Mouse (Mus musculus) ES-E14 (cell line): ENCODE data around the gene Shisal2a. TPM values are rescaled to one million over a fixed set of nuclear protein-coding genes. Genes with fewer than 3 reads are reported as not detected.
A peak's percentile ranks its signal among the peaks of the same experiment; 100 is the strongest.

Experiments
- DNase-seq: peaks from one replicate; pipeline ENCODE4 v3.0.0-alpha.2; 2013; ENCODE audit warnings: low read depth, low spot score
- H3K27ac ChIP-seq: 2 replicates; pipeline ENCODE4 v1.5.1; 2012; ENCODE audit warnings: low read depth, mild to moderate bottlenecking, low read length, moderate library complexity, mixed read lengths; ENCODE audit not compliant: poor library complexity, insufficient read depth, severe bottlenecking
- H3K36me3 ChIP-seq: 2 replicates; pipeline ENCODE4 v1.6.1; 2012; ENCODE audit warnings: mild to moderate bottlenecking, low read length, moderate library complexity, mixed read lengths; ENCODE audit not compliant: control insufficient read depth, poor library complexity, insufficient read depth, severe bottlenecking
- H3K4me1 ChIP-seq, 2 experiments: fragments of 150-350 bp in 1 of 2; sonication (generic) in 1 of 2; 2 replicates each; pipeline ENCODE4 v1.6.1; 2012; ENCODE audit warnings: low read length in 2 of 2, mild to moderate bottlenecking in 1 of 2, mixed read lengths in 1 of 2; ENCODE audit not compliant: control insufficient read depth in 2 of 2, insufficient read depth in 2 of 2, poor library complexity in 1 of 2
- H3K4me3 ChIP-seq, 2 experiments: fragments of 150-350 bp in 1 of 2; sonication (generic) in 1 of 2; 2 replicates each; pipeline ENCODE4 v1.5.1; 2012; ENCODE audit warnings: low read length in 2 of 2, low read depth in 1 of 2, mild to moderate bottlenecking in 1 of 2, mixed read lengths in 1 of 2; ENCODE audit not compliant: insufficient read depth in 1 of 2, poor library complexity in 1 of 2, severe bottlenecking in 1 of 2
- H3K9ac ChIP-seq: 2 replicates; pipeline ENCODE4 v1.6.1; 2012; ENCODE audit warnings: low read depth, mild to moderate bottlenecking, low read length, mixed read lengths; ENCODE audit not compliant: poor library complexity, insufficient read depth, severe bottlenecking
- H3K9me3 ChIP-seq: fragments of 150-350 bp; sonication (generic); 2 replicates; pipeline ENCODE4 v1.6.1; 2012; ENCODE audit warnings: low read depth, mild to moderate bottlenecking, low read length; ENCODE audit not compliant: control insufficient read depth, insufficient read depth
- CHD2 ChIP-seq: IDR thresholded peaks from 2 replicates; pipeline ENCODE4 v1.6.1; 2014; ENCODE audit warnings: mild to moderate bottlenecking, low read depth, low read length, inconsistent platforms
- HCFC1 ChIP-seq: IDR thresholded peaks from 2 replicates; pipeline ENCODE4 v1.6.1; 2012; ENCODE audit warnings: low read length, inconsistent platforms, borderline replicate concordance; ENCODE audit not compliant: insufficient read depth
- MAFK ChIP-seq: IDR thresholded peaks from 2 replicates; pipeline ENCODE4 v1.6.1; 2014; ENCODE audit warnings: mild to moderate bottlenecking, low read depth, low read length, inconsistent platforms; ENCODE audit not compliant: insufficient read depth
- ZC3H11A ChIP-seq: IDR thresholded peaks from 2 replicates; pipeline ENCODE4 v1.6.1; 2012; ENCODE audit warnings: low read depth, mild to moderate bottlenecking, inconsistent platforms, low read length, borderline replicate concordance
- ZNF384 ChIP-seq: IDR thresholded peaks from 2 replicates; pipeline ENCODE4 v1.6.1; 2012; ENCODE audit warnings: low read depth, low read length, inconsistent platforms
- in situ Hi-C, 2 experiments: fragments of 600-800 bp; cut with MboI; formaldehyde crosslinking; loops; one replicate each; pipeline ENCODE4 v1.15.1; 2025; ENCODE audit warnings: low sequenced_read_pairs in 2 of 2, inconsistent platforms in 1 of 2; ENCODE audit not compliant: unreplicated experiment in 2 of 2
- total RNA-seq: library from RNA; depleted of rRNA; stranded (reverse); fragments of 300-350 nt; gene quantifications from 2 replicates; pipeline ENCODE4 v1.2.3, GENCODE M21; 2012

The Shisal2a gene
- total RNA-seq, 1 experiment, result 1.5 TPM

GRCm38 (mm10) chr4:108371421-108371820 lies 11.7 kb downstream of the Shisal2a start:
- TF ChIP-seq MAFK (no peak), HCFC1 (no peak), ZC3H11A (no peak)
- Histone ChIP-seq H3K36me3 (no peaks in the 10 kb centered on the region; the same call in 1 of the 2 replicates), H3K9me3 (no peaks in the 10 kb centered on the region), H3K9ac (no peak overlapping the region), H3K27ac (no peak overlapping the region), H3K4me3 (no peak overlapping the region), H3K4me1 (peaks cover 1 to 17% of the 10 kb centered on the region in 2 experiments; a peak in 2 of 4 replicates)
- in situ Hi-C loops, result no loop called here
- DNase-seq, result no peak

GRCm38 (mm10) chr4:108370409-108370808 lies 12.7 kb downstream of the Shisal2a start:
- no peak for TF ChIP-seq HCFC1
- TF ChIP-seq CHD2, result no peak
- TF ChIP-seq MAFK, result no peak
- no peak for TF ChIP-seq ZC3H11A
- TF ChIP-seq ZNF384, result no peak
- H3K9ac ChIP-seq, result no peak overlapping the region
- no peaks in the 10 kb centered on the region for H3K36me3 ChIP-seq
- H3K27ac ChIP-seq, result no peak overlapping the region
- H3K4me1 ChIP-seq, result peaks cover 1 to 12% of the 10 kb centered on the region in 2 experiments; a peak in 2 of 4 replicates
- no peaks in the 10 kb centered on the region for H3K9me3 ChIP-seq
- H3K4me3 ChIP-seq, result no peak overlapping the region
- in situ Hi-C loops, result no loop called here
- no peak for DNase-seq

GRCm38 (mm10) chr4:108369254-108369653 lies 13.9 kb downstream of the Shisal2a start:
- Histone ChIP-seq H3K4me3 (no peak overlapping the region), H3K27ac (no peak overlapping the region), H3K36me3 (no peaks in the 10 kb centered on the region), H3K4me1 (peaks cover 3 to 12% of the 10 kb centered on the region in 2 experiments; a peak in 2 of 4 replicates), H3K9me3 (no peaks in the 10 kb centered on the region), H3K9ac (no peak overlapping the region)
- TF ChIP-seq MAFK (no peak), ZNF384 (no peak), ZC3H11A (no peak), HCFC1 (no peak), CHD2 (no peak)
- no peak for DNase-seq
- in situ Hi-C loops, result no loop called here

GRCm38 (mm10) chr4:108364111-108364476 lies 19.1 kb downstream of the Shisal2a start:
- no peak for TF ChIP-seq CHD2
- no peak for TF ChIP-seq ZC3H11A
- no peak for TF ChIP-seq HCFC1
- TF ChIP-seq ZNF384, result no peak
- H3K4me3 ChIP-seq, result no peak overlapping the region
- H3K36me3 ChIP-seq, result no peaks in the 10 kb centered on the region
- H3K9me3 ChIP-seq, result no peaks in the 10 kb centered on the region
- H3K27ac ChIP-seq, result peak overlapping the region; percentile 90
- no peak for DNase-seq
- H3K9ac ChIP-seq, result no peak overlapping the region
- peaks cover 23 to 40% of the 10 kb centered on the region in 2 experiments for H3K4me1 ChIP-seq
- in situ Hi-C loops, result no loop called here
